Mouse (Mus musculus) neural tube, embryonic 11.5 days (tissue): ENCODE data around the gene 1700020N01Rik. TPM values are rescaled to one million over a fixed set of nuclear protein-coding genes. Genes with fewer than 3 reads are reported as not detected.

Experiments used
- ATAC-seq: fragments of 200-750 bp; cut with Nextera tagmentation; 2 replicates; pipeline ENCODE4 v1.8.0; 2017; ENCODE audit warnings: moderate number of reproducible peaks, mild to moderate bottlenecking, moderate TSS enrichment, moderate library complexity; ENCODE audit not compliant: insufficient read depth, low FRiP score, low TSS enrichment
- DNase-seq: peaks from one replicate; pipeline ENCODE4 v3.0.0-alpha.2; 2015; ENCODE audit warnings: low spot score
- H3K27ac ChIP-seq: fragments of 300-500 bp; sonication (generic); 2 replicates; pipeline ENCODE4 v1.5.1; 2014; ENCODE audit warnings: low read depth, mild to moderate bottlenecking, low read length
- H3K27me3 ChIP-seq: fragments of 300-500 bp; sonication (generic); 2 replicates; pipeline ENCODE4 v1.6.1; 2014; ENCODE audit warnings: mild to moderate bottlenecking, low read length, mixed read lengths; ENCODE audit not compliant: control insufficient read depth, insufficient read depth
- H3K36me3 ChIP-seq: fragments of 300-500 bp; sonication (generic); 2 replicates; pipeline ENCODE4 v1.6.1; 2014; ENCODE audit warnings: mild to moderate bottlenecking, low read length, moderate library complexity, mixed read lengths; ENCODE audit not compliant: control insufficient read depth, insufficient read depth
- H3K4me1 ChIP-seq: fragments of 300-500 bp; sonication (generic); 2 replicates; pipeline ENCODE4 v1.6.1; 2014; ENCODE audit warnings: low read length, mixed read lengths; ENCODE audit not compliant: control insufficient read depth, insufficient read depth
- H3K4me2 ChIP-seq: fragments of 300-500 bp; sonication (generic); 2 replicates; pipeline ENCODE4 v1.6.1; 2014; ENCODE audit warnings: low read depth, mild to moderate bottlenecking, moderate library complexity
- H3K4me3 ChIP-seq: fragments of 300-500 bp; sonication (generic); 2 replicates; pipeline ENCODE4 v1.5.1; 2014; ENCODE audit warnings: low read depth, low read length
- H3K9ac ChIP-seq: fragments of 300-500 bp; sonication (generic); 2 replicates; pipeline ENCODE4 v1.6.1; 2014; ENCODE audit warnings: mild to moderate bottlenecking, low read length
- H3K9me3 ChIP-seq: fragments of 300-500 bp; sonication (generic); 2 replicates; pipeline ENCODE4 v1.6.1; 2016; ENCODE audit warnings: low read length; ENCODE audit not compliant: control insufficient read depth
- WGBS: fragments of 180-500 bp; shearing (Covaris S2); extraction: QIAGEN DNeasy Blood & Tissue Kit; methylation state at CpG from one replicate; pipeline ENCODE4 v1.1.7; 2014; 5-methylcytosine and 5-hydroxymethylcytosine counted together
- polyA plus RNA-seq: library from polyadenylated mRNA; unstranded; fragments of >200 nt; fragmentation: Nextera tagmentation; extraction: Ambion mirVana; gene quantifications from 2 replicates; pipeline ENCODE4 v1.2.1, GENCODE M21; 2014

1700020N01Rik gene
- polyA plus RNA-seq, 1 experiment from 2014 or later, result not detected

DNA sequence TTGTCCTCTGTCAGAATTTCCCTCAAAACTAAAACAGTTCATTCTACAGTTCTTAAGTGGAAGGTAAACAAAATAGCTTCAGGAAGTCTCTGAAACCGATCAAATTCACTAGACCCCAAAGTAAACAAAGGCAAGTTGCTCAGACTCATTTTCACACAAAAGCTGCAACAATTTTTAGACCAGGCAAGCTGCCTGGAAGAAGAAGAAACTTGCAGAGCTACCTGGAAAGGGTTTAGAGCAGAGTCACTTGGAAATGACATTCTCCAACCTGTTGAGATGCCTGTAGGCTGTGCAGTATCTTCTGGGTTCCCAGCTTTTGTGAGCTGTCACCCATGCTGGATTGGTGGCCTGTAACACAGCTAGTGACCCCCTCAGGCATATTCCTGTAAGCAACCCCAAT is 11.4 kb upstream of the 1700020N01Rik start:
- H3K4me2 ChIP-seq, result no peak overlapping the region

DNA sequence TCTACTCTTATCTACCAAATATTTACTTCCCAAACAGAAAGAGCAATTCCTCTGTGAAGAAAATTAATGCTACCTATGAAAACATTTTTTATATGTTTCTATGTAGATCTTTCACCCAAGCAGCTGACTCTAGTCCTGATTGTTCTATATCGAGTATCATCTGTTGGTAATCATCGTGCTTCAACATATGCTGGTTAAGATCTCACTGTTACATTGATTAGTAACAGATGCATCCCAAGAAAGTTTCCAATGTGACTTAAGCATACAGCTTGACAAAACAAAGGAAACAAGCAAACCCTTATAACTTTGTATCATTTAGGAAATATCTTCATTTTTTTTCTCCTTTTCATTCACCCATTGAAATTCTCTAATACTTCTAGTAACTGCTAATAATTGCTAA is 5.9 kb upstream of the 1700020N01Rik start:
- Histone ChIP-seq H3K4me3 (no peak overlapping the region), H3K4me1 (no peaks in the 10 kb centered on the region), H3K27ac (no peak overlapping the region), H3K4me2 (no peak overlapping the region), H3K36me3 (no peaks in the 10 kb centered on the region), H3K9me3 (no peaks in the 10 kb centered on the region), H3K9ac (no peak overlapping the region), H3K27me3 (no peaks in the 10 kb centered on the region)
- ATAC-seq (no peak), DNase-seq (no peak)
- WGBS, result 87% methylated on average over 2 of the region's 2 CpGs

More for the DNA sequence above, 11.4 kb upstream of the 1700020N01Rik start:
- no peaks in the 10 kb centered on the region for H3K36me3 ChIP-seq
- 84% methylated on average over 1 of the region's 1 CpGs for WGBS
- no peaks in the 10 kb centered on the region for H3K27me3 ChIP-seq
- no peak overlapping the region for H3K4me3 ChIP-seq
- H3K9ac ChIP-seq, result no peak overlapping the region
- no peaks in the 10 kb centered on the region for H3K4me1 ChIP-seq
- DNase-seq (no peak), ATAC-seq (no peak)
- H3K27ac ChIP-seq, result no peak overlapping the region
- no peaks in the 10 kb centered on the region for H3K9me3 ChIP-seq

DNA sequence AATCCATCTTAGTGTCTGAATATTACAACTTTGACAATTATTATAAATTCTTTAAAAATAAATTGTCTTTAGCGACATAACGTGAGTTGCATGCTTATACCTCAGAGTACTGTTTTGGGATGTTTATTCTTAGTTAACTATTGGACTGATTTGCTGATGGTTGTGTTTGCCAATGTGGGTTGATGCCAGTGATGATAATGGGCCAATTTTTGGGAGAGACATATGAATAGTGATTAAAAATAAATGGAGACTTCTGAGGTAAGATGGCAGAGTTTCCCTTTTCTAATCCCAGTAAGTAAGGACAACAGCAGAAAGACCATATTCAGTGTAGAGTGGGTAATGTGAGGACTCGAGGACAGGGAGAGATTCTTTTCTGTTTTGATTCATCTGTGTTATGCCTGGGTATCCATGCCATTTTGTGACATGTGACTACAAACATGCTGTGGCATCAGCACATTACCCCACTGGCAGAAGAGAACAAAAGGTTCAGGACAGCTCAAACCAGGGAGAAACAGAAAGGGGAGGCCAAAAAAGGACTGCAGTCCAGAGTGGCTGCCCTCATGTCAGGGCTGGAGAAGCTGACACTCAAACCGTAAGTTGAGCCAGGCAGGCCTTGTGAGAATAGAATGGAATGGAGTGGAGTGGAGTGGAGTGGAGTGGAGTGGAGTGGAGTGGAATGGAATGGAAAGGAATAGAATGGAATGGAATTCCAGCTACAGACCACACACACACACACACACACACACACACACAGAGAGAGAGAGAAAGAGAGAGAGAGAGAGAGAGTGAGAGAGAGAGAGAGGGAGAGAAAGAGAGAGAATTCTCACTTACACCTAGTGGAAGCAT is 4.7 kb upstream of the 1700020N01Rik start:
- no peak overlapping the region for H3K27ac ChIP-seq
- no peak overlapping the region for H3K4me3 ChIP-seq
- no peaks in the 10 kb centered on the region for H3K27me3 ChIP-seq
- no peak overlapping the region for H3K4me2 ChIP-seq
- DNase-seq (no peak), ATAC-seq (no peak)
- H3K4me1 ChIP-seq, result no peaks in the 10 kb centered on the region
- H3K9me3 ChIP-seq, result no peaks in the 10 kb centered on the region
- H3K36me3 ChIP-seq, result no peaks in the 10 kb centered on the region
- WGBS, result 84% methylated on average over 4 of the region's 4 CpGs
- H3K9ac ChIP-seq, result no peak overlapping the region

DNA sequence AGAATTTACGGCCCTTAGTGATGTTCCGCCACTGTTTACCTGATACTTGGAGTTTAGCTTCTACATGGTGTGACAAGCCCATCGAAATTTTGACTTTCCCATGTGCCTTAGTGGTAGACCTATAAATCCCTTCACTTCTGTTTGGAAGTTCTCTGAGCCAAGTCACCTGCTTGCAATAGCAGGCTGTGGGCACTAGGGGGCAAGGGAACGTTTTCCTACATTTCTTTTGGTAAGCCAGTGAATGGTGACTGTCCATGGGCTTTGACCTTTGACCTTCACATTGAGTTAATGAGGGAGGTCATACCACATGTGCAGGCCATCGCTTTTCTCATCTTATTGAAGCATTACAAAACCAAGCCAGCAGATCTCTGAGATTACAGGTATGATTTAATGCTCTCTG is 8.0 kb downstream of the 1700020N01Rik start:
- Histone ChIP-seq H3K36me3 (no peaks in the 10 kb centered on the region), H3K4me2 (no peak overlapping the region), H3K4me3 (no peak overlapping the region), H3K4me1 (no peaks in the 10 kb centered on the region), H3K27ac (no peak overlapping the region), H3K27me3 (no peaks in the 10 kb centered on the region), H3K9me3 (no peaks in the 10 kb centered on the region), H3K9ac (no peak overlapping the region)
- WGBS, result 43% methylated on average over 5 of the region's 5 CpGs
- no peak for ATAC-seq
- peak; percentile 60 for DNase-seq

DNA sequence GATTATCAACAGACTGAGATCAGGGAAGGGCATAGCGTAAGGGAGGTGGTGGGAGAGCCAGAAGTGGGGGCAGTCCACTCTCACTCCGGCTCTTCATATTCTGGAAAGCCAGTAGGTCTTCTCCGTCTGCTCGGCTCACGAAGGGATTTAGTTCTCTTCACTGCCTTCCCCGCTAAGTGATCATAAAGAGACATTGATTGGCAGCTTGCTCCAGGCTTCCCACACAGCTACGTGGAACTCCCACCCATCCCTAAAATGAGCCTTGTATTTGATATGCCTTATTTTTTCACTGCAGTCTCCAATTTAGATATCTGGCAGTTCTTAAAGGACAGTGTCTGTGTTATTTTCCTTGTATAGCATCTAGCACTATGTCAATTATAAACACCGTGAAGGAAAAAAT is 11.5 kb downstream of the 1700020N01Rik start:
- Histone ChIP-seq H3K4me1 (no peaks in the 10 kb centered on the region), H3K36me3 (no peaks in the 10 kb centered on the region), H3K9ac (no peak overlapping the region), H3K4me3 (no peak overlapping the region), H3K4me2 (no peak overlapping the region), H3K27me3 (no peaks in the 10 kb centered on the region), H3K9me3 (no peaks in the 10 kb centered on the region), H3K27ac (no peak overlapping the region)
- 92% methylated on average over 8 of the region's 8 CpGs for WGBS
- DNase-seq (no peak), ATAC-seq (no peak)

DNA sequence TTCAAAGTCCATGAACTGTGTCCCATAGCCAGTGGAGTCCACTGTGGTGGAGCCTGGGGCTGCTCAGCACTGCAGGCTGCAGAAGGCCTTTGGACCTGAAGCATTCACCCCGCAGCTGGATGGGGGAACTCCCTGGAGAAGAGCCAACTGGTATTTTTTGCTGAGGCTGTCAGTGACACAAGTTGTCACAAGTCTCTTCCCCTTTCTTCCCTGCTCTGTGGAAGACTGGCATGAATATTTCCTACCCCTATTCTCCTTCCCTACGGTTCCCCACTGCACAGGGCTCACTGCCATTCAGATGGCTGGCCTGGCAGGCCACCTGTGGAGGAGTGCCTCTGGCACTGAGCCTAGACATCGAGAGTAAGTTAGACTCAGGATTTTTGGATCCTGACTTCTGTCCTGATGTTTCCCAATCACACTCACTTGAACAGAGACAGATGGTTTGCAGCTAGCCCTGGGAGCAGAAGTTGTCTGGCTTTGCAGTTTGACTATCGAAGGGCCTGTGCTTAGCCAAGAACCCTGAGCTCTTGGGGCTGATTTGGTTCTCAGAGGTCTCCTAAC is 12.1 kb downstream of the 1700020N01Rik start:
- WGBS, result 70% methylated on average over 4 of the region's 4 CpGs
- H3K27ac ChIP-seq, result no peak overlapping the region

DNA sequence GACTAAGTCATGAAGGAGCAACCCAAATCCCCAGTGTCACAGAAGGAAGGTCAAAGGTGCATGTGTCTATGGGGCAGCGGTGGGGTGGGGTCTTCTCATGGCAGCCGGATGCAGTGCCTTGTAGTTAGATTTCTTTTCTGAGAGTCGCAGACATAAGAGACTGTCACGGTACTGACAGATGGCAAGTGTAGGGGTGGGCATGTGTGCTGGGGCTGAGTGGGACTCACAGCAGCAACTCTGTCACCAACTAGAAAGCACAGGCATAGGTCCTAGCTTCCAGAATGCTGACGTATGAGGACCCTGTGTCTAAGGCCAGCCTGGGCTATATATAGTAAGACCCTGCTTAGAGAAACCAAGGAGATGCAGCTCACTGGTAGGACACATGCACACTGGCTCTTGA is 12.7 kb downstream of the 1700020N01Rik start:
- no peaks in the 10 kb centered on the region for H3K9me3 ChIP-seq
- WGBS, result 65% methylated on average over 5 of the region's 5 CpGs

More for the DNA sequence above, 12.1 kb downstream of the 1700020N01Rik start:
- Histone ChIP-seq H3K9me3 (no peaks in the 10 kb centered on the region), H3K4me2 (no peak overlapping the region), H3K4me3 (no peak overlapping the region), H3K27me3 (no peaks in the 10 kb centered on the region), H3K9ac (no peak overlapping the region), H3K36me3 (no peaks in the 10 kb centered on the region), H3K4me1 (no peaks in the 10 kb centered on the region)
- no peak for ATAC-seq
- no peak for DNase-seq

DNA sequence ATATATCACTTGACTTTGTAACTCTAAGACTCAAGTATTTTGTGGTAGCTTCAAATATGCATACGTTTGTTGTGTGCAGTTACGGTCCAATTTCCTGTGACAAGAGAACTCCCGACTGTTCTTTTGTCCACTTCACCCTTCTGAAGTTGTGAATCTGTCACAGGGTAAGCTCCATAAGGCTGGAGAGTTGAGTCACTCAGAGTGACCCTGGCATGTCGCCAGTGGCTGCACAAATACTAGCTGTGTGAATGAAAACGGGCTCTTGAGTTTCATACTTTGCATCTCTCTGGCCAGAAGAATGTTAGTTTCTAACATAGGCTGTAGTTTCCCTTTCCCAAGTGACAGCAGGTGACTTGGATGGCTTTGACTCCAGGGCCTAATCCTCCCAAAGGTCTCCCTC is 14.0 kb downstream of the 1700020N01Rik start:
- DNase-seq, result no peak
- no peak overlapping the region for H3K27ac ChIP-seq

More for the DNA sequence above, 12.7 kb downstream of the 1700020N01Rik start:
- Histone ChIP-seq H3K27ac (no peak overlapping the region), H3K27me3 (no peaks in the 10 kb centered on the region), H3K36me3 (no peaks in the 10 kb centered on the region), H3K4me1 (no peaks in the 10 kb centered on the region), H3K9ac (no peak overlapping the region), H3K4me3 (no peak overlapping the region), H3K4me2 (no peak overlapping the region)
- ATAC-seq (no peak), DNase-seq (no peak)

DNA sequence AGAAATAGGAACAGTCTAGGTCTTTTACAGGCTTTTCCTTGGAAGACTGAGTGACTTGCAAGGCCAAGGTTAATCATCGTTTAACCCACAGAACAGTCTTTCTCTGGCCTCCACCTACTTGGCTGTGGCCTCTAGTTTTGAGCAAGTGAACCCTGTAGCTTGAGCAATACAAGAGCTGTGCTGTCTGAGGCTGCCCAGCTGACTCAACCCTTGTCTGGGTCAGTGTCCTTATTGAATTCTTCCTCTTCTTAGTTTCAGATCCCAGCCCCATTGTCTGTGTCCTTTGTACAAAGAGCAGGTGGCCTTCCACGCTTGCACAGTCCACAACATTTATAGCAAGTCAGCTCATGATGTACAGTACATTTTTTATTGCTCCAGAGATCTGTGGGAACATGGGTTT is 16.6 kb downstream of the 1700020N01Rik start:
- 82% methylated on average over 2 of the region's 2 CpGs for WGBS
- Histone ChIP-seq H3K9ac (no peak overlapping the region), H3K4me3 (no peak overlapping the region), H3K27ac (no peak overlapping the region), H3K9me3 (no peaks in the 10 kb centered on the region), H3K4me2 (no peak overlapping the region), H3K4me1 (no peaks in the 10 kb centered on the region), H3K27me3 (no peaks in the 10 kb centered on the region), H3K36me3 (no peaks in the 10 kb centered on the region)
- ATAC-seq, result no peak
- no peak for DNase-seq

More for the DNA sequence above, 14.0 kb downstream of the 1700020N01Rik start:
- no peaks in the 10 kb centered on the region for H3K27me3 ChIP-seq
- no peak overlapping the region for H3K9ac ChIP-seq
- no peaks in the 10 kb centered on the region for H3K9me3 ChIP-seq
- H3K4me3 ChIP-seq, result no peak overlapping the region
- no peaks in the 10 kb centered on the region for H3K4me1 ChIP-seq
- no peaks in the 10 kb centered on the region for H3K36me3 ChIP-seq
- H3K4me2 ChIP-seq, result no peak overlapping the region
- WGBS, result 72% methylated on average over 5 of the region's 5 CpGs
- no peak for ATAC-seq
